Mouse (Mus musculus) neural tube, embryonic 10.5 days (tissue): Measurements from ENCODE around the gene Fam114a1.
A peak's percentile ranks its signal among the peaks of the same experiment; 100 is the strongest.

Experiments used
- DNase-seq: peaks from one replicate; pipeline ENCODE4 v3.0.0-alpha.2; 2017; ENCODE audit warnings: low spot score; ENCODE audit errors: extremely low spot score

The Fam114a1 gene

GRCm38 (mm10) chr5:64969861-64970771 lies at the start of gene Fam114a1:
Fam114a1 (plus strand) TSS chr5:64970071.
- peak; percentile 69 for DNase-seq

- no peak for DNase-seq
Measured at GRCm38 (mm10) chr5:64922891-64923381, 46.9 kb upstream of the Fam114a1 start.

GRCm38 (mm10) chr5:64932215-64932614 lies 37.7 kb upstream of the Fam114a1 start:
- no peak for DNase-seq

- no peak for DNase-seq
Measured at GRCm38 (mm10) chr5:64932775-64933174, 37.1 kb upstream of the Fam114a1 start.

GRCm38 (mm10) chr5:64951486-64951885 lies 18.4 kb upstream of the Fam114a1 start:
- no peak for DNase-seq

GRCm38 (mm10) chr5:64954931-64955330 lies 14.9 kb upstream of the Fam114a1 start:
- no peak for DNase-seq

GRCm38 (mm10) chr5:64958991-64959842 lies 10.7 kb upstream of the Fam114a1 start:
- DNase-seq: no peak

- no peak for DNase-seq
Measured at GRCm38 (mm10) chr5:64959843-64960230, 10.0 kb upstream of the Fam114a1 start, which contains the start of gene Tlr6. Tlr6 (minus strand) TSS chr5:64960097.

GRCm38 (mm10) chr5:64960857-64961391 lies 8.9 kb upstream of the Fam114a1 start:
- DNase-seq: no peak

GRCm38 (mm10) chr5:64963271-64963670 lies 6.6 kb upstream of the Fam114a1 start:
- DNase-seq: no peak

- no peak for DNase-seq
Measured at GRCm38 (mm10) chr5:64963735-64964134, 6.1 kb upstream of the Fam114a1 start.

- DNase-seq: peak; percentile 50
Measured at GRCm38 (mm10) chr5:64968961-64969860, 660 bp upstream of the Fam114a1 start.

- no peak for DNase-seq
Measured at GRCm38 (mm10) chr5:64975121-64975520, 5.2 kb downstream of the Fam114a1 start.

- DNase-seq: no peak
Measured at GRCm38 (mm10) chr5:64977128-64977527, 7.3 kb downstream of the Fam114a1 start.

- no peak for DNase-seq
Measured at GRCm38 (mm10) chr5:64985971-64986370, 16.1 kb downstream of the Fam114a1 start.

GRCm38 (mm10) chr5:64989940-64990339 lies 20.1 kb downstream of the Fam114a1 start:
- DNase-seq: no peak

GRCm38 (mm10) chr5:64992540-64992939 lies 22.7 kb downstream of the Fam114a1 start:
- no peak for DNase-seq

GRCm38 (mm10) chr5:64995408-64995807 lies 25.5 kb downstream of the Fam114a1 start:
- no peak for DNase-seq

- peak; percentile 15 for DNase-seq
Measured at GRCm38 (mm10) chr5:65002940-65003824, 33.3 kb downstream of the Fam114a1 start.
